Mouse (Mus musculus) adrenal gland, postnatal 10 days (tissue): ENCODE results near the gene Rd3l. TPM values are rescaled to one million over a fixed set of nuclear protein-coding genes. Genes with fewer than 3 reads are reported as not detected.

Source experiments
- DNase-seq: peaks from one replicate; pipeline ENCODE4 v3.0.0; 2021; ENCODE audit warnings: mixed read lengths
- long read RNA-seq, 2 experiments: library from polyadenylated mRNA; stranded (forward); transcript quantifications; one replicate each; pipeline ENCODE4 v2.0.0; 2021
- total RNA-seq, 2 experiments: library from RNA; stranded (reverse); gene quantifications; 2 replicates each; pipeline ENCODE4 v1.2.3; 2021

Gene Rd3l
- total RNA-seq, result not detected
- long read RNA-seq, experiment 1, result 0 reads
- long read RNA-seq, experiment 2, result 0 reads

DNA sequence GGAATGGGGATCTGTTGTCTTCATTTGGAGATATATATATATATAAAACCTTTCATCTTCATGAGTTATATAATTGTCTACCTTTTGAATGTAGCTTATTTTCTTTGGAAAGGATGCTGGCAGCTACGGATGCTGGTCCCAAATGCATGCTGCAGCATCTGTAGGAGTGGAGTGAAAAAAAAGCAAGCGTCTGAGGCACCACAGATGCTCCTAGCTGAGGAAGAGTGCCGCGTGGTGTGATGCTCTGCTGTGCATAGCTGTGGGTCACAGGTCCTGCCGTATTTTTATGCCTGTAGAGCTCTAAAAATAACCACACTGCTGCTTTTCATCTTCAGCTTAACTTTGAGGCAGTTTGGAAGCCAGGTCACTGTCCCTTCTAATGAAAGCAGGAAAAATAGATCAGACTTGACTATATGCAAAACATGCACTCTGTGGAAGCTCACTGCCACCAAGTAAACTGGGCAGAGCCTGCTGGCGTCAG is at the start of gene Rd3l:
Gene Rd3l (minus strand): TSS at position 431 of the 481 bp plus-strand sequence.
- no peak for DNase-seq

DNA sequence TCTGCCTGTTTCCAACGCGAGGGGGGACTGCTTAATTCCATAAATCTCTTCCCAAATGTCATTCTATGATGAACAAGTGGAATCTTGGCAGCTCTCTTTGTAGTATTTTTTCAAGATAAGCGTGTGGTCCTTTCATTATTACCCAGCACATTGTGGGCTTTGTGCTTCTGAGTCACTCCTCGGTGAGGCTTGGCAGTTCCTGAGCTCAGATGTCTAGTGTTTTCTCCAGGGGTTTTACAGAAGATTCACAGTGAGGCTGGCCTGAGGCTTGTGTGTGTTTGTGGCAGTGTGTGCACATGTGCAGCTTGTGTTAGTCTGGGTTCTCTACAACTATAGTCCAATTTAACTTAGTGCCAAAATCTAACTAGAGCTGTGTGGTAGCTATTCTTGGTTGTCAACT is 46.3 kb upstream of the Rd3l start:
- DNase-seq, result no peak

DNA sequence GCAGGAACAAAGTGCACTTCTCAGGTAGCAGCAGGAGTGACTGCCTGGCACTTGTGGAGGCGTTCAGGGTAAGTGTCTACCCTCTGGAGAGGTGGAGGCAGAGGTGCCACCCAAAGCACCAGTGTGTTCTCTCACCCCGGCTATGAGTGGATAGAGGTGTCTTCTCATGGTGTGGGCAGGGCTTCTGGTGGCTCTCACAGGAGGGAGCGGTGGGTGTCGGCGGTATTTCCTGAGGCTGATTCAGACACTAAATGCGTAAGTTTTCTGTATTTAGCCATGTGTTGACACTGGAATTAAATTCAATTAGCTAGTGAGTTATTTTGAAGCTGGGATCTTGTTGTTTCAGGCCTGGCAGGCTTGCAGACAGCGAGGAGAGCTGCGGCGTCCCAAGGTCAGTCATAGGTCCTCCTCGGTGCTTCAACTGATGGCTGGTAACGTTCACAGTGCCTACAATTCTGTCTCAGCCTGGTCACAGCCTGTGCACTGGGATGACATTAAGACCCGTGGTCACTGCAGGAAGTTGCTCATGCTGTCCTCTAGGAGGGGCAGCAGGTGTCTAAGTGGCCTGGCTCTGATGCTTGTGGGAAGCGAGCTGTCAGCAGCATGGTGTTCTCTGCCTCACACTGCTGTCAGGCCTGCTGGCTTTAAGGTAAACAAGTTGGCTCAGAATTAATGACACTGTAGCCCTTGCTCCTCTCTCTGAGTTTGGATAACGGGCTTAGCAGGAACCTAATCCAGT is 45.0 kb upstream of the Rd3l start:
- DNase-seq, result no peak

DNA sequence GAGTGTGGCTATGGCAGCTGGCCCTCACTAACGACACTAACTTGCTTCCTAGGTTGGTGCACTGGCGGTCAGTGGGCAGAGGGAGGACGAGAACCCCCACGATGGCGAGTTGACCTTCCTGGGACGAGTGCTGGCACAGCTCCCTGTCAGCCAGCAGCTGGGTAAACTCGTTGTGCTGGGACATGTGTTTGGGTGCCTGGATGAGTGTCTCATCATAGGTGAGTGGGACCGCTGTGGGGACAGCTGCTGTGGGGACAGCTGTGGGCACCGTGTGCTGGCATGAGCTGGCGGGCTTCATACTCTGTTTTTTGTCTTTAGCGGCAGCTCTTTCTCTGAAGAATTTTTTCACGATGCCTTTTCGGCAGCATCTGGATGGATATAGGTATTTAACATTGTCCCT is 44.3 kb upstream of the Rd3l start:
- DNase-seq, result no peak

DNA sequence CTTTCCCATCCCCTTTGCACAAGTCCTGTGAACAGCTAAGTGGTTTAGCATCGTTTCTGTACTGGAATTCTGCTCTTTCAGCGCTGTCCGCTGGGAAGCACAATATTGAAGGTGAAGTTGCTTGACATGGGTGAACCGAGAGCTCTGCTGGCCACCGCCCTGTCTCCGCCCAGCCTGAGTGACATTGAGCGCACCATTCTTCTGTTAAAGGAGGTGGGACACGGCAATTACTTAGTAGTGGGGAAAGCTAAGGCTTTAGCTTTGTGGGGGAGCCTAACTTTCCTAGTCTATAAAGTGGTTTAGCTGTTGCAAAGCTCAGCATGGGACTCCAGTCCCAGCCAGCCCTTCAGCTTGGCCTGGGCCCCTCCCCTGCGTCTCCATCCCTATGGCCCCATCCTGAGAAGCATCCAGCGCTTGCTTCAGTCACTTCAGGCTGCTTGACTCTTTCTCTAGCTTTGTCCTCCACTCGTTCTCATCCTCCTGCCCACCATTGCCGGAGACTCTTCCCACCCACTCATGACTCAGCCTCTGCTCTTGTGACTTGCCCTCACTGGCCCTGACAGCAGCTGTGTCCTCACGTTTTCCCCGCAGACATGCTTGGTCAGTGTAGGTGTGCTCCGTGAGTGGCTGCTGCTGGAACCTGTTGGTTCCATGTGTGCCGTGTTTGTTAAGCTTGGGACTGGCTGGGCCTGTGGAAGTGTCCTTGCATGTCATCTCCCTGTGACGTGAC is 43.6 kb upstream of the Rd3l start:
- DNase-seq, result no peak

DNA sequence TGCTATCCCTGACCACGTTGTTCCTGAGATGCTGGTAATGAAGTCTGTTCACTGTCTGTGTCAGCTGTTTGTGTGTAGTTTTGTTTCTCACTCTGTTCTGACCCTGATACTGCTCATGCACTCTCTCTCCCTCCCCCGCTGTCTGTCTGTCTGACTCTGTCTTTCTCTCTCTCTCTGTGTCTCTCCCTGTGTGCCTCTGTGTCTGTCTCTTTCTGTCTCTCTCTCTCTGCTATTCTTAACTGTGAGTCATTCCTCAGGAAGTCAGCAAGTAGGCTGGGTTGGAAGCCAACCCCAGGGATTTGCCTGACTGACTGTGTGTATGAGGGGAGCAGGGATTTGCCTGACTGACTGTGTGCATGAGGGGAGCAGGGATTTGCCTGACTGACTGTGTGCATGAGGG is 42.2 kb upstream of the Rd3l start:
- DNase-seq, result no peak

DNA sequence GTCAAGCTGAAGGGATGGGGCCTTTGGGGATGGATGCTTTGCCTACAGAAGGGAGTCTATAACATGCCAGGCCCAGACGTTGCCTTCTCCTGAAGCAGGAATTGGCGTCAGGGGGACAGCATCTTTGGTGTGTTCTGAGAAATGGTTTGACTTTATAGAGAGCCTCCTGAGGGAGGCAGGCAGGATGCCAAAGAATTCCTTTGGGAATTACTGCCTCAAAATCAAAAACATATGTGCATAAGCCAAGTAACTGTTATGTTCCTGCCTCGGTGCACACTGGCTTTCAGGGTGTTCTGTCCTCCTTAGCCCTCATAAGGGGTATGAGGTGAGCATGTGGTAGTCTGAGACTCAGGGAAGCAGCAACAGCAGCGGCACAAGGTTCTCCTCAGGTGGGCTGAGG is 35.2 kb upstream of the Rd3l start:
- no peak for DNase-seq

DNA sequence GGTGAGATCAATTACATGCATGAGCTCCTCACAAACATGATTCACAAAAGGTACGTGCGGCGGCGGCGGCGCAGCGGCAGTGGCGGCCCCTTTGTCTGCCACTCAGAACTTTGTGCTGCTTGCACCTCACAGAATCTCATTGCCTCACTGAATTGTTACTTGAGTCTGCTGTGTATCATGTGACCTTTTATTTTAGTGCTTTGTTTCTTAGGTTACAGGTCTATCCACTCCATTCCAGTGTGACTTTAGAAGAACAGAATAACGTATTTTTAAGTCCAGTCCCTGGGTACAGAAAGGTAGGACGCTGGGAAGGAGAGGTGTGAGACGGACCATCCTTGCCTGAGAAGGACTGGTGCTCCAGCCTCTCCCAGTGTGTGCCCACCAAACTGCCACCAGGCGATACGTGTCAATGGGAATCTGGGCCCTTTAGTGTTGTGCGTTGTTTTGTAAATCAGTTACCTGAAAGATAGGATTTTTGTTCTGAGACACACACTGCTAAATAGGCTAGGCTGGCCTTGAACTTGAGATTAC is 32.2 kb upstream of the Rd3l start:
- no peak for DNase-seq

DNA sequence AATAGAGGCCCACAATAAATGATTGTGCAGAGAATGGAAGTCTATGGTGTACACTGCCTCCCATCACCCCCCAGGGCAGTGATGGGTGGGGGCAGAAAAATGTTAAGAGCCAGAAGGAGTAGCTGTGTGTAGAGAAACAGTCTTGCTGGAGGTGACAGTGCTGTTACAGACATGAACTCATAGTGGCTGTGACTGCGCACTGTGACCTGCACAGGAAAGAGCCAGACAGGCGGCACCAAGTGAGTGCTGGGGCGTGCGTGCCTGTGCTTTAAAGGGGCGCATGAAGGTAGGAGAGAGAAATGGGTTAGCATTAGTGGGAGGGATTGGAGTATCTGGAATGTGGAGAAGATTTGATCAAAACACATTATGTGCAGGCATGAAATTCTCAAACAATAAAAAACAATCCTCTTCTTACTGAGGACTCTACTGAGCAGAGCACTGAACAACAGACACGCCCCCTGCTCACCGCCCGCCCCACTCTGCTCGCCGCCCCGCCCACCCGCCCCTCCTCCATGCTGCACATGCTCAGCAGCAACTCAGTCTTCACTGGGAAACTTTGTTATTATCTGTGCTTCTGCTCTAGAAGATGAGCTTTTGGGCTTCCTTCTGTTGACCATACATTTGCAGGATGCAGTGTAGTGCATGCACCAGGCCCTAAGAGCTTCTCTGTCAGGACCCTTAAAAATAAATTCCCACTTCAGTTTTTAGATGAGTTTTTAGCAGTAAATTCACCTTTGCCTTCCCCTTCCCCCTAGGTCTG is 31.6 kb upstream of the Rd3l start:
- no peak for DNase-seq

DNA sequence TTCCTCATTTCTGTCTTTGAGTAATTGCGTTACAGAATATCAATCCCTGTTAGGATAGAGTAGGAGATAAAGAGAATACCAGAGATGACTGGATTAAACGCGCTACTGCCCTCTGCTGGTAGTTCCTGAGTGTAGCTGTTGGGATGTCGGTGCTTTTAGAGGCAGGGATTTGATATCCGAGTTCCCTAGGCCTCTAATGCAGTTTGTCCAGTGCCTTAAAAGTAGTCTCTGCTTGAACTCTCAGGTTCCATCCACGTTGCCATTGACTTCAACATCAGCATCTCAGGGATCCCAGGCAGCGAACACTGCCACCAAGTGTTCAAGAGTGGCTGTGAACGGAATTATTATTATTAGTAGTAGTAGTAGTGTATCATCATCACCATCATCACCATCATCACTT is 20.1 kb upstream of the Rd3l start:
- peak; percentile 80 for DNase-seq

DNA sequence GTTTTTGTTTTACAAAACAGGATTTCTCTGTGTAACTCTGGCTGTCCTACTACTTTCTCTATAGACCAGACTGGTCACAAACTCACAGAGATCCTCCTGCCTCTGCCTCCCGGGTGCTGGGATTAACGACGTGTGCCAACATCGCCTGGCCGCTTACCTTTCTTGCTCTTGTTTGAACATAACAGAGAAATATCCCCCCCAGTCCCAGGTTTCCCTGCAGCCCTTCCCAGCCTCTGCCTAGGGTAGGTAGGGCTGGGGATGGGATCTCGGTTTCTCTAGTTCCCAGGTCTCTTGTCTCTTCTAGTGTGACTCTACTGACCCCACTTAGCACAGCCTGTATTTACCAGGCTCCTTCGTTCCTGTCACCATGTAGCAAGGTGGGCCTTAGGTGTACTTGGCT is 18.6 kb upstream of the Rd3l start:
- no peak for DNase-seq

DNA sequence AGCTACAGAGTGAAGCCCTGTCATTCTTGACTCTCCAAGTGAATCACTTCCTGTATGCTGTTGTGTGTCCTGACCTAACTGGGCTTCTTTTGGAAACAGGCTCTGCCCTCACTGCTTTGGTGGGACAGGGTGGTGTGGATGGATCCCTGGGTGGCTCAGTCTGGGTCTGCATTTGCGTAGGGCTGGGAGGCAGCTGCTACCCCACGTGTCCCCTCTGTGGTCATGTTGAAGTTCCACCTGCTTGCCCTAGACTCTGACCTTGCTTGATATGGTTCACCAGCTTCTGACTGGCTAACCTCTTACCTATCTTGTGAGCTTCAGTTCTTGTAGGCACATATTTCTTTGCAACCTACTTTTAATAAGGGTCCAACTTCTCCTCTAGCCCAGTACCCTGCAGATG is 14.0 kb upstream of the Rd3l start:
- no peak for DNase-seq

DNA sequence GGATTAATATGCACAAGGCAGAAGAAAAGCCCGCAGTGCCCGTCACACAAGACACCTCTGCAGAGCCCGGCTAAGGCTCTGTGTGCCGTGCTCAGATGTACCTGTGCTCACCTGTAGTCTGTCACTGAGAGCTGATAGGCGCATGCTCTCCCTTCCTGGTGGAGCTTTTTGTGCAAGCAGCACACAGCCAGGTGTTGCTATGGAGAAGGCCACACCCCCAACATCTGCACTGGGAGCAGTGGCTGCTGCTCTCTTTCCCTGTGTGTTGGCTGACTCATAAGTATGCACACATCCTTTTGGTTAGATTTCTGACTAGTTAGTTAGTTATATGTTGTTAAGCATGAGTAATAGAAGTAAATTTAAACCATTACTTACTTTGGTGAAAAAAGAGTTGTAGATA is 11.5 kb upstream of the Rd3l start:
- DNase-seq, result no peak

DNA sequence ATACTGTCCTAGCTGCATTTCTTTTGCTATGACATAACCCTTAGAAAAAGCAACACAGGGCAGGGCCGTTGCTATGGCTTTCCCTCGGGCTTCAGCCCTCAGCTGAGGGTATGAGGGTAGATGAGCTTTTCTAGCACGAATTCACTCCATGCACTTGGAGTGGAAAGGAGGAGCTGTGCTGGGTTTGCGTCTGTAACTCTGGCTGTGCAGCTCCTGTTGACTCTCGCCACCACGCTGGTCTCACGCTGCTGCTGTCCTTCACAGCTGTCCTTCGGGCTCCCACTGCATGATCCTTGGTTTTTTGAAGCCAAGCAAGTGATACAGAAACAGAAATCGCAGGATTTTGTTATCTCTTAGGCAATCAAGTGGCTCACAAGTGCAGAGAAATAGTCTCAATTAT is 5.6 kb upstream of the Rd3l start:
- peak; percentile 33 for DNase-seq

DNA sequence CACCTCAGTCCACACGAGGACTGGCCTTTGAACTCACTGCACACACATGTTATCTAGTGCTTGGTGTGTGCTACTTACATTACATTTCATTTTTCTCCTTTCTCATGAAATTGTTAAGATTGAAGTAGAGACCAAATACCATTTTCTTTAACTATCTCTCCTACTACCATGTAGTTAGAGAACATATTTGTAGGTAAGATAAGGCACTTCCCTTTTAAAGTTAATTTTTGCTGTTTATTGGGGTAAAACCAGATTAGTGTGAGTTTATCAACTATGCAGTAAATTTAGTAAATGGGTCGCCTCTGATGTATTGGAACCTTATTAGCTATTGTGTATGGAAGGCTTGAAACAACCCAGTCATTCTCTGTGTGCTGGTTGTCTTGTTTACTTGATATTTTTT is 2.0 kb upstream of the Rd3l start:
- DNase-seq, result no peak

DNA sequence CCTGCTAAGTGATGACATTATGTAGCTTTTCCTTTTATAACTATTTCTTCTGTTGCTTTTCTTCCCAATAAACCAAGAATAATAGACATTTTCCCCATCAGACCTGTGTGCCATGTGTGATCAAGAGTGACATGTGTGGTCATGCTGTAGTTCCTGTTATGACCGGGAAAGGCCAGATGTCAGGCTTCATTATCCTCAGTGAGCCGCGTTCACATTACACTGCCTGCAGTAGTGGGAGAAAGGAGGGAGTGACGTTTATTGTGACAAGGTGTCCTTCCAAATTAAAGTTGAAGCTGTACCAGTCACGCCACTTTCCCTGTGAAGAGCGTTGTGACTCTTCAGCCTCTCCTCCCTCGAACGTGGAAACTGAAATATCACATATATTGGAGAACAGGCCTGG is 714 bp upstream of the Rd3l start:
- DNase-seq, result no peak

DNA sequence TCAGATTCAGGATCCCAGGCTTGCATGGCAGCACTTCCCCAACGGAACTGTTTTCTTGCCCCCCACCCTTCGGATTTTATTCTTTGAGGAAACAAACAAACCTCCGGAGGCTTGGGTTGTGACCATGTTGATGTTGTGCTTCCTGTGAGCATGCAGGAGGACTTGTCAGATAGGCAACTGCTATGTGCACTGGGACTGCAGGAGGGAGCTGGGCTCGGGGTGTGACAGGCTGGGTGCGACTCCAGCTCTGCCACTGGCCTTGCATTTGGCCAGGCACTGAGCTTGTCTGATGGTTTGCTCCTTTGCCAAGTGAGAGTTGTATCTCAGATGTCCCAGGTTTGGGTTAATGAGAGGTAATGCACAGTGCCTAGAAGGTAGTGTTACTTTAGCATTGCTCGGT is 2.8 kb downstream of the Rd3l start:
- no peak for DNase-seq

DNA sequence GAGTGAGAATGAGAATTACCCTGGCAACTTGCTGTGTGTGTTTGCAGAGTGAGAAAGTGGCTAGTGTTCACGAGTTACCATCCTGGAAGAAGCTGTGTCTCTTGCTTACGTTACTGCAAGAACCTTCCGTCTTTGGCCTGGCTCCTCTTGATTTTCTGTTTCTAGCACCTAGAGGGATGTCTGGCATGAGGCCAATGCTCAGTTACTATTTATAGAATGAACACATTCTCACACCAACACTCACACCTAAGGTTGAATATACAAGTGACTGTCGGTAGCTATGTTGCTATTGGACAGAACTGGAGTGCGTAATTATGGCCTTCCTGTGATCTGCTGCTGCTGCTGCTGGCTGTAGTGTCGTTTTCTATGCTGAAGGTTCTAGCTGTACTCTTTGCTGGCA is 4.0 kb downstream of the Rd3l start:
- no peak for DNase-seq

DNA sequence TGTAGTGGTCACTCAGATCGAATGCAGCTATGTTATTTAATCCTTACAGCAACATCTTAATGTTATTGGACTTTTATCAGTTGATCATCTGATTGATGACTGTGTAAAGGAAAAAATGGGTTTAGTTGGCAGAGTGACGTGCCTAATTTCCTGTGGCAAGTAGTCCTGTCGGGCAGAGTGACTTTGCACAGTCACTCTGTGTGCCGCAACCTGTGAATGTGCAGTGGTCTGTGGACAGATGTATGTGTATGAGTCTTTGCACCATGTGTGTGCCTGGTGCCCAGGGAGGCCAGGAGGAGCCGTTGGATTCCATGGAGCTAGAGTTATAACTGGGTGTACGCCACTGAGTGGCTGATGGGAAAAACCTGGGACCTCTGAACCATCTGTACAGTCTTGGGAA is 6.5 kb downstream of the Rd3l start:
- no peak for DNase-seq

DNA sequence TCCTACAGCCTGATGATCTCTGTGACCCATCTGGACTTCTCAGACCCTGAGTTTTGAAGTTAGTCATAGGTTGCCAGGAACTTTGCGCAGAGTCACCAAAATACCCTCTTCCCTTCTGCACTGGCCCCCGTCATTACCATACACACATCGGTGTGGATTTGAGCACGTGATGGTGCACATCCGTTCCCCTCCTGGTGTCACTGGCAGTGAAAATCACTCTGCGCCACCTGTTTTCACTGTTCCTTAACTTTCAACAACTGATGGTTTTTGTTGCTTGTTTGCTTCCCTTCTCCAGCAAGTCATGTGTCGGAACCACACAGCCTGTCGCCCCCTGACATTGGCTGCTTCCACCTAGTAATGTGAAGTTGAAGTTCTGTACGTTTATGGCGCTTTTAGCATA is 8.6 kb downstream of the Rd3l start:
- no peak for DNase-seq

DNA sequence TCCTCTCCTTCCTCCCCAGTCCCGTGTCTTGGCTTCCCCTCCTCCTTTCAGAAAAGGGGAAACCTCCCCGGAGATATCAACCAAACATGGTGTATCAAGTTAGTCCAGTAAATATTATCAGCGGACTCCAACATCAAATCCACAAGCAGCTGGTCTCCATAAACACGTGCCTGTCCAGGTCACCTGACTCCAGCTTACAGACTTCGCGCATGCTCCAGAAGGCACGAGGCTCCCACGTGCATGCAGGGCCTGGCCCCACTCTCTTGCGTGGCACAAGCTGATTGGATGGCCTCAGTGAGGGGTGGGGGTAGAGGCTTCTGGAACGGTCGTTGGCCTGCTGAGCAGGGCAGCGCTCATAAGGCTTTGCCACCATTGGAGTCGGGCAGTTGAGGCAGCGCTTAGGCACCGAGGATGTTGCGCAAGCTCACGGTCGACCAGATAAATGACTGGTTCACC is 9.9 kb downstream of the Rd3l start, which contains the start of gene Tdrd9:
Gene Tdrd9 (plus strand): TSS at position 329 of the 456 bp plus-strand sequence.
- DNase-seq, result no peak

DNA sequence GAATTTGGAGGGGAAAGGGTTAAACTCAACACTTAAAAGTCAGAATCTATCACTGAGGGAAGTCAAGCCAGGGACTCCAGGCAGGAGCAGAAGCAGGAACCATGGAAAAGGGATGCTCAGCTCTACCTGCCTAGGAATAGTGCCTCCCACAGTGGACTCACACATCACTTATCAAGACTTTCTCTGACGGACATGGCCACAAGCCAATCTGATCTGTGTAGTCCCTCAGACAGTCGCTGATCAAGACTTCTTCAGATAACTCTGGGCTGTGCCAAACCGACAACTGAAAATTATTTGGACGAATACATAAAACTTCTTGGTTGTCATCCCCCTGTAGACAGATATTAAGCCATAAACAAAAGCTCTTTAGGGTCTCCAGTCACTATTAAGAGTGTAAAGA is 11.0 kb downstream of the Rd3l start:
- no peak for DNase-seq

DNA sequence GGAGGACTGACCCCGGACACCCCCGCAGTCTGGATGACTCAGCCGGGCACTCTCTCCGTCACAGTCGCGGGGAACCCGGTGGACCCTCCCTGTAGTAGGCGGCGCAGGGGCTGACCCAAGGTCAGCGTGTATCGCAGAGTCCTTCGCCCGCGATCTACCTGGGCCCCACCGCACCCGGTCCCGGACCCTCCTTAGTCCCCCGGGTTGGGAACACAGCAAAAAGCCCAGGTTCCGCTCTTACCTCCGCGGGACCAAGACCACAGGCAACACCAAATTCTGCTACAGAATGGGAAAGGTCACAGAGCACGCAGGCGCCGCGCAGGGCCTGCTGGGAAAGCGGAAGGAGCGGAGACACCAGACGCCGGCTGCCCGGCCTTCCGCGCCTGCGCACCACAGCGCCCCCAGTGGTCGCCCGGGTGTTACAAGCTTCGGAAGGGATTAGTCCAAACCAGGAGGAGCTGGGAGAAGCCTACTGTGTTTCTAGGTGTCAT is 14.4 kb downstream of the Rd3l start, which contains the start of gene Atp5mpl:
Gene Atp5mpl (minus strand): TSS at position 295 of the 491 bp plus-strand sequence.
- DNase-seq, result peak; percentile 100
